Mouse (Mus musculus) cerebellum, postnatal 25 days (tissue): ENCODE measurements around the gene Pjvk.
"Not testable (repeated sequence)": the region's sequence is repeated elsewhere in the genome, so short reads cannot be mapped to it uniquely, and the experiment has no call there.

Experiments
- DNase-seq, 2 experiments: peaks; one replicate each; pipeline ENCODE4 v3.0.0; 2021; ENCODE audit warnings: mixed read lengths in 2 of 2

Pjvk gene

GRCm38 (mm10) chr2:76647883-76648570, at the start of gene Pjvk, which contains the start of gene Prkra:
Gene Pjvk (plus strand): TSS chr2:76648476.
Gene Prkra (minus strand): TSS chr2:76648015.
- peak; percentile 99 for DNase-seq

DNA sequence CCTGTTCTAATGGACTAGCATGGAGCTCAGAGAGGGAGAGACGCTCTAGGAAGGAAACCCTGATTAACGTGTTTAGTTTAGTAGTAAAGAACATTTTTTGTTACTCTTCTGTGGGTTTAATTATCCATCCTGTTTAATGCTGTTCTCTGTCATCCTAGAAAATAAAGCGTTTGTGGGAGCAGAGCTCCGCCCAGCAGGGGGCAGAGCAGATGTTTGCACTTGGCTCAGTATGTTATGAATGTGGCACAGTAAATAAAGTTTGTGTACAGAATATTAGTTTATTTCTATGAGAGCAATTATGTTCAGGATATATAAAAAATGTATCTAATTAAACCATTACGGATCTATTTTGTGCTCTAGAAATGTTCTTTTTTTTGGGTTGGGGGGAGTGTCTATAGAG, 49.1 kb upstream of the Pjvk start:
- DNase-seq: no peak

- DNase-seq: peak in 1 of 2 experiments; percentile 43
Measured at GRCm38 (mm10) chr2:76602256-76602655, 46.0 kb upstream of the Pjvk start.

DNA sequence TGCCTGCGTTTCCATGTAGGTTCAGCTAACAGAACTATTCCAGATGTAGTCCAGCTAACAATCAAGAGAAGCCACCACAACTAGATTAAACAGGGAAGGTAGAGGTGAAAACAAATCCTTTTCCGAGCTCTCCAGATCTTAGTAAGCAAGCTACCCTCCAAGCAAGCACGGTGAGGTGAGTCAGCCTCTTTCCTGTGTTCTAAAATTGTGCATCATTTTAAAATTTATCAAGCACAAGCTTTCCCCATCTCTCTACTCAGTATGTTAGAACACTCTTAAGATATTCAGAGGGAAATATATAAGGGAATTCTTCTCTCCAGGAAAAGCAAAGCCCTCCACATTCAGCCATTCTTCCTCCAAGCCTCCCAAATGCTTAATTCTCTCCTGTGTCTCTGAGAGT, 41.6 kb upstream of the Pjvk start:
- DNase-seq: no peak

GRCm38 (mm10) chr2:76610326-76611104, 37.8 kb upstream of the Pjvk start:
- DNase-seq: no peak

- no peak for DNase-seq
Measured at GRCm38 (mm10) chr2:76611996-76612395, 36.3 kb upstream of the Pjvk start.

DNA sequence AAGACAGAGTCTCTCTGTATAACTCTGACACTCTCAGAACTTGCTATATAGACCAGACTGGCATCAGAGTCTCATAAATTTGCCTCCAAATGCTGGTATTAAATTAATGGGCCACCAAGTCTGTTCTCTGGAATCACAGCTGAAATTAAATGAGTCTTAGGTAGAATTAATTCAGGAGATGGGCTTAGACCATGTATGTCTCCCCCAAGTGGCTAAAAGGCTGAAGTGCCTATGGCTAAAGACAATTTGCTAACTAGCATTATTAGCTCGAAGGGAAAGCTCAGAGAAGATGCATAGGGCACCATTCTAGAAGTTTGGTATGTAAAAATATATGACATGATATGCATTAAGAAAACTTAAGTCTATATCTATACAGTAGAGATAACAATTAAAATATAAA, 30.2 kb upstream of the Pjvk start:
- peak in 1 of 2 experiments; percentile 71 for DNase-seq

GRCm38 (mm10) chr2:76620188-76620587, 28.1 kb upstream of the Pjvk start:
- DNase-seq: no peak

DNA sequence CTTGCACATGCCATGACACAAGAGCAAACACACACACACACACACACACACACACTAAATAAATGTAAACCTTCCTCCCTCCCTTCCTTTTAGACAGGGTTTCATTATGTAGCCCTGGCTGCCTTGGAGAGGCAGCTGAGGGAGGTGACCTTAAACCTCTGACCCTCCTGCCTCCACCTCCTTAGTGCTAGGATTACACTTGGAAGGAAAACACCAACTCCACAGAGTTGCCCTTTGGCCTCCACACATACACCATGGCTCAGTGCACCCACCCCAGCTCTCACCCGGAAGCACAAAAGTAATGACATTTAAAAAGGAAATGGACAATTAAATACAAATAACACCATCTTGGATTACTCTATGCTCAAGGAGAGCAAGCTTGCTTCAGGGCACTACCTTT, 26.6 kb upstream of the Pjvk start:
- no peak for DNase-seq

- DNase-seq: not testable (repeated sequence)
Measured at GRCm38 (mm10) chr2:76622316-76622715, 26.0 kb upstream of the Pjvk start.

- DNase-seq: no peak
Measured at GRCm38 (mm10) chr2:76630293-76630692, 18.0 kb upstream of the Pjvk start.

DNA sequence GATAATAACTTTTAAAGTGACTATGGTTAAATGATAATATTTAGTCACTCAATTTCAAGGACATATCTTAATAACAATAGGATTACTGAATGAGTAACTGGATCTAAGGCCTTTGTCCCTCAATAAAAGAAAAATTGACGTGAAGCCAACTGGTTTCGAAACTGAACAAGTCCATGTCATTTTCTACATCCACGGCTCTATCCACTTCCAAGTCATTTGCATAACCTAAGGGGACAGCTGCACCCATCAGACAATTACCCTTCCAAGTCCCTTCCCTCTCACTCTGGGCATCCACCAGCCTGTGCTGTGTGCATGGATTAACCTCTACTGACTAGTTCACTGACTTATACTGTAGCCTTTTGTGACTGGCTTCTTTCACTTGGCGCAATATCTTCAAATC, 16.7 kb upstream of the Pjvk start:
- no peak for DNase-seq

- DNase-seq: no peak
Measured at GRCm38 (mm10) chr2:76639637-76640036, 8.6 kb upstream of the Pjvk start.

DNA sequence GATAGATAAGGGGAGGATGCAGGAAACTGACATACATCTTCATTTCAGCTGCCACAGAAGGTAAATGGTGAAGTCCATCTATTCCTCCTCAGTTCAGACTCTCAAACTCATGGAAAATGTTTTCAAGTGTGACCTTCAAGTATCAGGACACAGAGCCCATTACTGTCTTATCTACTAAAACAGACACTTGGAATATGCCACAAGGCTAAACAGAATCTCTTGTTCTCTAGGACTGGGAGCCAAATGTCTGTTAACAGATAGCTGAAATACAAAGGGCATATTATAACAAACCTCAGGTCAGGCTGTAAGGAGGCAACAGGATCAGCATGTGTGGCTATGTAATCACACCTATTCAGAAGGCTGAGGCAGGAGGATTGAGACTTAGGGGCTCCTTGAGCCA, 4.5 kb upstream of the Pjvk start:
- no peak for DNase-seq

DNA sequence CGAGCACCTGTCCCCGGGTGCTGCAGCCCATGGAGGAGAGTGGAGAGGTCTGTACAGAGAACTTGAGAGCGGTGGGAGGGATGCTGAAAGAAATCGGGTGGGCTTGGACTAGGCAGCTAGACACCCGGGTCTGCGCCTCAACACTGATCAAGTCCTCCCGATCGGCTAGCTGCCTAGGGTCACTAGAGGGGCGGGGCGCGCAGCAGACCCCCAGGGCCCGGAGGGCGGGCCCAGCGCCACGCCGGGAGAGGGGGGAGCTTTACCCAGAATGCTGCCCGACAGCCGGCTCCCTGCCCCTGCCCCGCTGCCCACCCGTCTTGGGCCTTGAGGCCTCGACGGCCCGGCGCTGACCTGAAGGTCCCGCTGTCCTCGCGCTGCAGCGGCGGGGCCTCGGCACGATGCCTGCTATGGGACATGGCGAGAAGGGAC, 821 bp upstream of the Pjvk start:
- DNase-seq: no peak

GRCm38 (mm10) chr2:76648666-76649141, 428 bp downstream of the Pjvk start:
- DNase-seq: peak in 1 of 2 experiments; percentile 32

- DNase-seq: no peak
Measured at GRCm38 (mm10) chr2:76653070-76653469, 4.8 kb downstream of the Pjvk start.

DNA sequence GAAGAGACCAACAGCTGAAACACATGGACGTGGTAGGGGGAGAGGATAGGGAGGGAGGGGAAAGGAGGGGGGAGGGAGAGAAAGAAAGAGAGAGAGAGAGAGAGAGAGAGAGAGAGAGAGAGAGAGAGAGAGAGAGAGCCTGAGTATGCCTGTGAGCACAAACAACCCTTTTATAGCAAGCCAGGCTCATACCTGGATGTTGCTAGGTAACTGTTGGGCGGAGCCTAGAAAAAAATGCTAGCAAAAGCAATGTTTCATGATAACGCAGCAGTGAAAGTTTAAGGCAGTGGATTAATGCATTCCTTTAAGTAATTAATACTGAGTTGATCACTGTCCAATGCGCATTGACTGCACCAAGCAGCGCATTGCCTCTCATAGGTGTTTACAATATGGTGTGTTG, 6.4 kb downstream of the Pjvk start:
- no peak for DNase-seq

DNA sequence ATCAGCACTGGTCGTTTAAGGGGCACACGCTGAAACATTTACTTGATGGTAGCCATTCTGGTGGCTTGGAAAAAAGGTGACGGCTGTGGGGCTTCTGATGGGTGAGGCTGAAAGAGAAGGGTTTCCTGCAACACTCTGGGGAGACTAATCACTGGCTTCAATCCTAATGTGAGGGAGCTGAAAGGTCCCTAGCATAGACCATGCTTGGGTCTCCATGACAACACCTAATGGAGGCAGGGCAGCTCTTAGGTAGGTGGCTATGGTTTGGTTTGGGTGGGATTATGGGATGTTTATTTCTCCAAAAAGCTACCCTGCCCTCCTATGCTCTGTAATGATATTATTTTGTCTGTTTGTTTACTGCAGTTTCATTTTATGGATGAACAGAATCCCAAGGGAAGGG, 7.2 kb downstream of the Pjvk start:
- no peak for DNase-seq

DNA sequence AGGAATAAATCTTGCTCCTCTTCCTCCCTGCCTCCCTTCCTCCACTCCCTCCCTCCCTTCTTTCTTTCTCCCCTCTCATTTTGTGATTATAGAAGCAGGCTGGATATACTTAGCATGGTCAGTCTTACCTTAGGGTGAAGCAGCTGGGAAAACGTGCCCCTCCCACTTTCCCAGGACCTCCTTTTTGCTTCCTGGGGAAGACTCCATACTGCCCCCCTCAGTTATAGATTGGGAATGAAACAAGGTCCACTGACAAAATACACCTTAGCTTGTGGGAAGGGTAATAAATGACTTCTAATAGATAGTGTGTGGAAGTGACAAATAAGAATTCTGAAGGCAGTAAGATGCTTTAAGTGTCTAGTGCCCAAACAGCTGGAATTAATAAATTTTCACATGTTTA, 7.7 kb downstream of the Pjvk start:
- no peak for DNase-seq

DNA sequence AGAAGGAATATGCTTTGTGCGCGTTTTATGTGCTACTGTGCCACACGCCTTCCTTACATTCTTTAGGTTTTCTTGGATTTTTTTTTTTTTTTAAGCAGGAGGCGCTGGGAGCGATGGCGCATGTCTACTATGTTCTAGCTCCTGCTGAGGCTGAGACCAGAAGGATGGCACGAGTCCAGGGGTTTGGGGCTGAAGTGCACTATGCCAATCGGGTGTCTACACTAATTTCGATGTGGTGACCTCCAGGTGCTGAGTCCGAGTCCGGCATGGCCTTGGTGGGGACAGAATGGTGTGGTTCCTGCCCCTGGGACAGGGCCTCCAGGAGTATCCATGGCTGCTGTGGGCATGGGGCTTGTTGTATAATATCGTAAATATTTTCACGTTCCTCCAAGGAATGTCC, 10.3 kb downstream of the Pjvk start:
- no peak for DNase-seq

DNA sequence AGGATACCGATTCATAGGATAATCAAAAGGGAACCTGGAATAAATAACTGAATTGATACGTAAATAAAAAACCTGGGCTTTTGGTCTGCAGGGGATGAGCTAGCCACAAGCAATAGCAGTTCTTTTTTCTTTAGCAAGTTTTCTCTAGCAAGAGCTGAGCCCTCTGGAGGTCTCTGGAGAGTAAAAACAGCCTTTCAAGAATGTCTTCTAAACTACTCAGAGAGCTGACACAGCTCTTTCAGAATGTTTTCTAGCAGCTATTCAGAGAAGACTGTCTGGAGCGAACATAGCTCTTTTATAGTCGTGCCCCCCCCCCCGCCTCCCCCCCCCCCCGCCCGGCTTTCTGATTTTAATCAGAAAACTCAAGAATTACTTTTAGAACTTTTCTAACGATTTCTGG, 11.1 kb downstream of the Pjvk start:
- no peak for DNase-seq

GRCm38 (mm10) chr2:76665531-76665930, 17.3 kb downstream of the Pjvk start:
- DNase-seq: no peak

- DNase-seq: no peak
Measured at GRCm38 (mm10) chr2:76667200-76667599, 18.9 kb downstream of the Pjvk start.
